Mouse (Mus musculus) liver, embryonic 12.5 days (tissue): ENCODE results near the gene Ltbp2. TPM values are rescaled to one million over a fixed set of nuclear protein-coding genes. Genes with fewer than 3 reads are reported as not detected.

ENCODE experiments used
- ATAC-seq: fragments of 200-750 bp; cut with Nextera tagmentation; 2 replicates; pipeline ENCODE4 v1.8.0; 2017; ENCODE audit warnings: moderate number of reproducible peaks, mild to moderate bottlenecking, moderate library complexity
- H3K27ac ChIP-seq: fragments of 300-500 bp; sonication (generic); 2 replicates; pipeline ENCODE4 v1.5.1; 2016; ENCODE audit warnings: mild to moderate bottlenecking
- H3K27me3 ChIP-seq: fragments of 300-500 bp; sonication (generic); replicated peaks from 2 replicates; pipeline ENCODE4 v1.6.1; 2016; ENCODE audit warnings: mild to moderate bottlenecking, moderate library complexity
- H3K36me3 ChIP-seq: fragments of 300-500 bp; sonication (generic); 2 replicates; pipeline ENCODE4 v1.6.1; 2016; ENCODE audit warnings: mild to moderate bottlenecking, moderate library complexity
- H3K4me1 ChIP-seq: fragments of 300-500 bp; sonication (generic); 2 replicates; pipeline ENCODE4 v1.6.1; 2016
- H3K4me2 ChIP-seq: fragments of 300-500 bp; sonication (generic); 2 replicates; pipeline ENCODE4 v1.6.1; 2016; ENCODE audit warnings: mild to moderate bottlenecking, moderate library complexity
- H3K4me3 ChIP-seq: fragments of 300-500 bp; sonication (generic); 2 replicates; pipeline ENCODE4 v1.5.1; 2016; ENCODE audit warnings: mild to moderate bottlenecking, moderate library complexity
- H3K9ac ChIP-seq: fragments of 300-500 bp; sonication (generic); 2 replicates; pipeline ENCODE4 v1.6.1; 2016; ENCODE audit warnings: mild to moderate bottlenecking, moderate library complexity
- H3K9me3 ChIP-seq: fragments of 300-500 bp; sonication (generic); replicated peaks from 2 replicates; pipeline ENCODE4 v1.6.1; 2016; ENCODE audit warnings: mild to moderate bottlenecking, moderate library complexity
- WGBS: fragments of 180-500 bp; shearing (Covaris S2); methylation state at CpG from one replicate; pipeline ENCODE4 v1.1.7; 2016; ENCODE audit not compliant: insufficient replicate concordance; 5-methylcytosine and 5-hydroxymethylcytosine counted together
- polyA plus RNA-seq: library from polyadenylated mRNA; unstranded; fragments of >200 nt; fragmentation: Nextera tagmentation; extraction: Ambion mirVana; gene quantifications from 2 replicates; pipeline ENCODE4 v1.2.1, GENCODE M21; 2016

Ltbp2 gene
- polyA plus RNA-seq, 1 experiment from 2014 or later, result 0.39 TPM

DNA sequence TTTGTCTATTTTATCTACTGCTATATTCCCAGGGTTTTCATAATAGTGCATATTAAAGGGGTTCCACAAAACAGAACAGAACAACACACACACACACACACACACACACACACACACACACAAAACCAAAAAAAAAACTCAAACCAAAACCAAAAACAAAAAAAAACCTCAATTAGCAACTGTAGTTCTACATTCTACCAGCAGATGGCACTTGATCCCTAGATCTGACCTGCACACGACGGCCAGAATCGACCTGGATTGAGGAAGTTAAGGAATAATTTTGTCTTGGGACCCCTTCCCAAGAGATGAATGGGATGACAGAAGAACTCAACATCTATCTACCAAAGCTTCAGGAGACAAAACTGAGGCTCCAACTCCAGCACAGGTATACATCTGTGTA lies 2.9 kb downstream of the Ltbp2 start:
- Histone ChIP-seq H3K4me2 (no peak overlapping the region), H3K9ac (no peak overlapping the region), H3K4me3 (no peak overlapping the region), H3K9me3 (no peaks in the 10 kb centered on the region), H3K4me1 (peaks cover 20% of the 10 kb centered on the region), H3K27ac (no peak overlapping the region), H3K27me3 (peaks cover 73% of the 10 kb centered on the region), H3K36me3 (no peaks in the 10 kb centered on the region)
- ATAC-seq, result no peak
- WGBS, result 0% methylated on average over 3 of the region's 3 CpGs

- no peaks in the 10 kb centered on the region for H3K9me3 ChIP-seq
- H3K4me2 ChIP-seq, result no peak overlapping the region
- H3K27me3 ChIP-seq, result peaks cover 71% of the 10 kb centered on the region
- H3K36me3 ChIP-seq, result no peaks in the 10 kb centered on the region
- no peak for ATAC-seq
- H3K4me1 ChIP-seq, result peaks cover 20% of the 10 kb centered on the region
- H3K9ac ChIP-seq, result no peak overlapping the region
- no peak overlapping the region for H3K4me3 ChIP-seq
- no peak overlapping the region for H3K27ac ChIP-seq
- WGBS, result 58% methylated on average over 2 of the region's 2 CpGs
These were observed 4.0 kb downstream of the Ltbp2 start for GRCm38 (mm10) chr12:84872310-84872709.

- no peak overlapping the region for H3K4me3 ChIP-seq
- no peaks in the 10 kb centered on the region for H3K4me1 ChIP-seq
- no peaks in the 10 kb centered on the region for H3K9me3 ChIP-seq
- no peak overlapping the region for H3K4me2 ChIP-seq
- H3K9ac ChIP-seq, result no peak overlapping the region
- WGBS, result 72% methylated on average over 9 of the region's 9 CpGs
- no peaks in the 10 kb centered on the region for H3K36me3 ChIP-seq
- no peak overlapping the region for H3K27ac ChIP-seq
- peaks cover 45% of the 10 kb centered on the region for H3K27me3 ChIP-seq
- no peak for ATAC-seq
These were observed 10.9 kb downstream of the Ltbp2 start for GRCm38 (mm10) chr12:84865431-84865830.

GRCm38 (mm10) chr12:84864801-84865200 lies 11.5 kb downstream of the Ltbp2 start:
- WGBS, result 45% methylated on average over 7 of the region's 7 CpGs
- no peaks in the 10 kb centered on the region for H3K9me3 ChIP-seq
- H3K4me1 ChIP-seq, result no peaks in the 10 kb centered on the region
- no peaks in the 10 kb centered on the region for H3K36me3 ChIP-seq
- ATAC-seq, result no peak
- no peak overlapping the region for H3K27ac ChIP-seq
- H3K27me3 ChIP-seq, result peaks cover 45% of the 10 kb centered on the region
- H3K4me2 ChIP-seq, result no peak overlapping the region
- no peak overlapping the region for H3K9ac ChIP-seq
- no peak overlapping the region for H3K4me3 ChIP-seq

GRCm38 (mm10) chr12:84863196-84863595 lies 13.1 kb downstream of the Ltbp2 start:
- peaks cover 32% of the 10 kb centered on the region for H3K27me3 ChIP-seq
- no peaks in the 10 kb centered on the region for H3K36me3 ChIP-seq
- no peak overlapping the region for H3K4me2 ChIP-seq
- 64% methylated on average over 5 of the region's 5 CpGs for WGBS
- peaks cover 12% of the 10 kb centered on the region for H3K4me1 ChIP-seq
- H3K9ac ChIP-seq, result no peak overlapping the region
- ATAC-seq, result no peak
- H3K27ac ChIP-seq, result no peak overlapping the region
- no peaks in the 10 kb centered on the region for H3K9me3 ChIP-seq
- H3K4me3 ChIP-seq, result no peak overlapping the region

DNA sequence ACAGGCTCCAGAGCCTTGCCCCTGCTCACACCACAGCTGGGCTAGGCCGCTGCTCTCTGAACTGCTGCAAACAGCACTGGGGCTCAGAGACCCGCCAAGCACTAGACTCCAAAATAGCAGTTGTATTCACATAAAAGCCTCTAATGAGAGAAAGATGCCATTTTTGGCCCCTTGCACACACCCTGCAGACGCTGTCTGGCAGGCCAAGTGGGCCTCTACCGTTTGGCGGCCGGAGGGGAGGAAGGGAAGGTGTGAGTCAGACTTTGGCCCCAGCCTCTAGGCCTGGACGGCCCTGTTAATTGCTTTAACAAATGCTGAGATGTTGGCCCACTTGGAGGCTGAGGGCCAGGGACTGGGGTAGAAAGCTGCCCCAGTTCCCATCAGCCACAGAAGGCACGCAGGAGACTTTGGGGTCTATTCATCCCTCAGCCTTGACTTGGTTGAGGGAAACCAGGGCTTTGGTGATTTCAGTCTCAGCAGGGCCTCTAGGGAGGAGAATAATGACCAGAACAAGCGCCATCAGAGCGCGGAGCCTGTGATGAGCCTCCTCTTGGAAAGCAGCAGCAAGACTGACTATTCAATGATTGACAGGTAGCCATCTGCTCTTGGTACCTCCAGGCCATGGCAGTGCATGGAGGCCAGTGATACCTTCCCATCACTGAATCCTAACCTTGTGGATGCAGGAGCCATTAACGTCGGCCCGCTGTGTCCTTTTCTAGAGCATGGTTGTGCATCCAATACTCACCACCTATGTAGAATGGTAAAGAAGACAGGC lies 14.0 kb downstream of the Ltbp2 start:
- 81% methylated on average over 14 of the region's 14 CpGs for WGBS
- no peaks in the 10 kb centered on the region for H3K9me3 ChIP-seq

DNA sequence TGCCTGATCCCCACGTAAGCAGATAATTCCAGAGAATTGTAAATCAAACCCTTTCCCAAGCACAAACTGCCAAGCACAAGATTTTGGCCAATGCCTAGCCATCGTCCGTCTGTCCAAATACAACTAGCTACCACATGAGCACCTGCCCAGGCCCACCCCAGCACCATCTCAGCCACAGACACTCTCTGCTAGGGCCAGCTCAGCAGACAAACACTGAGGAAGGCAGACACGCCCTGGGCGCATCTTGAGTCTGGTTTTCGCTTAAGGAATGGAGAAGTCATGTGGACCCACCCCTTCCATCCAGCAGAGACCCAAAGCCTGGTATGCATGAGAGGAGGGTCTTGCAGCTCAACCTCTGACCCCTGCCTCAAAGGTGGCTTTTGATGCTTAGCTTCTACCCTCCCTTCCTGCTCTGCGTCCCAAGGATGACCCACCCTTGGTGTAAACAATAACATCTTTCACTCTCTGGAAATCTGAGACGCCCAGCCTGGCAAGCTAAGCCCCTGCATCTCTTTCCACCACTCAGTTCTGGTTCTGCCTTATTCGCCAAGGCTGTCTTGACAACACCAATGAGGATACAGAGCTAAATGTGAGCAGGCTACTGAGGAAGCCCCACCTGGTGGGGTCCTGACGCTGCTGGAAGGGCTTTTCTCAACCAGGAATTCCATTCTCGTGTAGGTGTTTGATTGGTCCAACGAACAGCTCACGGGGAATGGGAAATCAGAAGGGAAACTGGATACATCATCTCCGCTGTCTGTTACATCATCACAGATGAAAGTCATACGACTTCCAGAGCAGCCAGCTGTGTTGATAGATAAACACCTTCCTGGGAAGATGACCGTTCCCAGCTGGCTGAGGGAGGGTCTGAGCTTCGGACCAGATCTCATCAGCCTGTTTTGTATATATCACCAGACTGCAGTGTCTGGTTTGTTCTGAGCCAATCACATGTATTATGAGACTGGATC lies 17.9 kb downstream of the Ltbp2 start:
- Histone ChIP-seq H3K4me1 (peaks cover 60% of the 10 kb centered on the region), H3K27ac (peak overlapping the region; percentile 55; the same call in 1 of the 2 replicates), H3K36me3 (no peaks in the 10 kb centered on the region), H3K4me2 (0 out of 2 replicates have a peak overlapping the region, but pooled peaks have one; percentile 1), H3K9ac (no peak overlapping the region), H3K4me3 (no peak overlapping the region), H3K9me3 (no peaks in the 10 kb centered on the region), H3K27me3 (no peaks in the 10 kb centered on the region)
- 56% methylated on average over 17 of the region's 17 CpGs for WGBS
- no peak for ATAC-seq

More for the DNA sequence above, 14.0 kb downstream of the Ltbp2 start:
- Histone ChIP-seq H3K4me2 (no peak overlapping the region), H3K27me3 (peaks cover 25% of the 10 kb centered on the region), H3K36me3 (no peaks in the 10 kb centered on the region), H3K9ac (no peak overlapping the region), H3K27ac (no peak overlapping the region), H3K4me3 (no peak overlapping the region), H3K4me1 (peaks cover 21% of the 10 kb centered on the region)
- no peak for ATAC-seq

GRCm38 (mm10) chr12:84857706-84858105 lies 18.6 kb downstream of the Ltbp2 start:
- Histone ChIP-seq H3K9me3 (no peaks in the 10 kb centered on the region), H3K4me1 (peaks cover 67% of the 10 kb centered on the region), H3K36me3 (no peaks in the 10 kb centered on the region), H3K4me2 (0 out of 2 replicates have a peak overlapping the region, but pooled peaks have one; percentile 1), H3K27ac (peak overlapping the region; percentile 95), H3K4me3 (no peak overlapping the region), H3K9ac (no peak overlapping the region), H3K27me3 (no peaks in the 10 kb centered on the region)
- 0 out of 2 replicates have a peak, but pooled peaks have one; percentile 22 for ATAC-seq
- WGBS, result 72% methylated on average over 4 of the region's 4 CpGs

DNA sequence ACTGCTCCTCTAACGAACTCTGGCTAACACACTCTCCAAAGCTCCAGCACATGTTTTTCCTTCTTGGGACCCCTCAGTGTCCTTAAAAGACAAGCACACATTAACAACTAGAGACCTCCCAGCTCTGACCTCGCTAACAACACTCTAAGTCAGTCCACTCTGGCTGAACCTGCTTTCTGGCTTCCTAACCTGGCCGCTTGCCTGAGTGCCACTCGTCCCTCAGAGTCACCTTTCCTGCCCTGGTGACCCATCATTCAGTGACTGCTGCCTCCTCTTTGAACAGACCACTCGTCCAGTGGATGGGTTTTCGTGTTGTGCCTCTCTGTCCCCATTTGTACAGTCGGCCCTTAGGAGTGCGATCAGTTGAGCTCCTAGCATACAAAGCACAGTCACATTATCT lies 19.8 kb downstream of the Ltbp2 start:
- no peak for ATAC-seq
- H3K27ac ChIP-seq, result peak overlapping the region; percentile 95
- H3K4me1 ChIP-seq, result peaks cover 79% of the 10 kb centered on the region
- WGBS, result 75% methylated on average over 8 of the region's 8 CpGs
- no peaks in the 10 kb centered on the region for H3K27me3 ChIP-seq
- H3K9ac ChIP-seq, result peak overlapping the region; percentile 59
- peak overlapping the region; percentile 31 for H3K4me3 ChIP-seq
- H3K36me3 ChIP-seq, result no peaks in the 10 kb centered on the region
- no peaks in the 10 kb centered on the region for H3K9me3 ChIP-seq
- H3K4me2 ChIP-seq, result peak overlapping the region; percentile 52

DNA sequence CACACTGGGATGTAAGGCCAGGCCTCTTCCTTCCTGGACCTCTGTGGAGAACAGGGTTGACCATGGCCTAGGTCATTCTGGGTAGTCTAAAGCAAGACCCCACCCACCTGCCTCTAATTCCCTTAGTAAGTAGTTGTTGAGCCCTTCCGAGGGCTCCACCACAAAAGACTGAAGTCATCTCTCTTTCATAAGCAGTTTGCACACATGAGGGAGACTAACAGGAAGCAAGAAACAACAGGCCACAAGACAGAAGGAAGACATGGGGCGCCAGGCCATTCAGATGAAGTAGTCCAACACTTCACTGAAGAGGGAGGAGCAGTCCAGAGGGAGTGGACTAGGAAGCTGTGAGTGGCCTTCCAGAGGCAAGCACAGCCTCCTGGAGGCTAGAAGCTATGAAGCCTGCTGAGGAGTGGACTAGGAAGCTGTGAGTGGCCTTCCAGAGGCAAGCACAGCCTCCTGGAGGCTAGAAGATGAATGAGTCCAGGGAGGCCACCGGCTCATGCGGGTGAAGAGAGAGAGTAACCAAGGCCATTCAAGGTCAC lies 21.2 kb downstream of the Ltbp2 start:
- Histone ChIP-seq H3K27ac (peak overlapping the region; percentile 95), H3K36me3 (no peaks in the 10 kb centered on the region), H3K9ac (peak overlapping the region; percentile 59), H3K4me2 (peak overlapping the region; percentile 52), H3K27me3 (no peaks in the 10 kb centered on the region), H3K4me3 (peak overlapping the region; percentile 31), H3K4me1 (peaks cover 92% of the 10 kb centered on the region), H3K9me3 (no peaks in the 10 kb centered on the region)
- WGBS, result 70% methylated on average over 4 of the region's 4 CpGs
- peak; percentile 35; the same call in 1 of the 2 replicates for ATAC-seq

GRCm38 (mm10) chr12:84854392-84855033 lies 21.8 kb downstream of the Ltbp2 start:
- WGBS, result 32% methylated on average over 4 of the region's 4 CpGs
- peak; percentile 94 for ATAC-seq
- Histone ChIP-seq H3K4me2 (peak overlapping the region; percentile 52), H3K4me1 (peaks cover 95% of the 10 kb centered on the region), H3K27ac (peak overlapping the region; percentile 95), H3K4me3 (no peak overlapping the region), H3K27me3 (0 out of 2 replicates have a peak, but pooled peaks cover 5% of the 10 kb centered on the region), H3K9me3 (no peaks in the 10 kb centered on the region), H3K9ac (peak overlapping the region; percentile 59), H3K36me3 (no peaks in the 10 kb centered on the region)
